Mouse (Mus musculus) T-helper 2 cell (primary cell): ENCODE results near the gene Gm14214.

Source experiments
- in situ Hi-C: fragments of 300-600 bp; cut with MboI, MseI; formaldehyde crosslinking; loops from one replicate; pipeline ENCODE4 v1.15.1; 2025; ENCODE audit warnings: high pct_unique_total_duplicates

Gene Gm14214

GRCm38 (mm10) chr2:154769930-154770329 is at the start of gene Gm14214:
TSS of gene Gm14214 (minus strand) at chr2:154770030.
- in situ Hi-C loops = loop anchor here (5.0 to 10.0 kb wide), 2 partner anchors 48 to 65 kb away; no protein-coding TSS in a partner anchor

DNA sequence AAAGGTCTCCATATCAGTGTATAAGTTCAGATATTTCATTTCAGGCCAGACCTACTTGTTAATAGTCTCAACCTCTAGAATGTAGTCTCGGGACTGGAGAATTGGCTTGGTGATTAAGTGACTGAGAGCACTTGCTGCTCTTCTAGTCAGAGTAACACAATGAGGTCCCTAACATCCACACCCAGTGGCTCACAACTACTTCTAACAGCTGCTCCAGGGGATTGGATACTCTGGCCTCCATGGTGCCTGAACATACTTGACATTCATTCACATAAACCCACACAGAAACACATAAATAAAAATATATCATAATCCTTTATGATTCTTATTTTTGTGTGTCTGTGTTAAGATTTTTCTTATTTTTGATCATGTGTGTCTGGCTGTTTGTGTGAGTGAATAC is 48.8 kb upstream of the Gm14214 start:
- in situ Hi-C loops = no loop called here

DNA sequence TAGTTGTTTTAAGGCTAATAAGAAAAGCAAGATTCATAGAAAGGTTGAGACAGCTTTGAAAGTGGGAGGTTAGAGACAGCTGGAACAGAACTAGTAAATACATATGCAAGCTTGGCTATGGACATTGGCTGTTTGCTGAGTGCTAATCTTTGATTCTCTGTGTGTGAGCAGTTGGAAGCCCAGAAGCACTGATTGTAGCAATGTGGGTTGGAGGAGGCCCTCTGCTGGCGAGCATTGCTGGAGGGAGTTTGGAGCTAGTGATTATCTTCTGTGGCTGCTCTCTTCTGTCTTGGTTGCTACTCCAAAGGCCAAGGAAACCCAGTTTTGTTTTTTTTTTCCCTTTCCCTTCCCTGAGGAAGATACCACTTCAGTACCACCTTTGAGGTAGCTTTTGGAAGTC is 48.0 kb upstream of the Gm14214 start:
- in situ Hi-C loops = no loop called here

DNA sequence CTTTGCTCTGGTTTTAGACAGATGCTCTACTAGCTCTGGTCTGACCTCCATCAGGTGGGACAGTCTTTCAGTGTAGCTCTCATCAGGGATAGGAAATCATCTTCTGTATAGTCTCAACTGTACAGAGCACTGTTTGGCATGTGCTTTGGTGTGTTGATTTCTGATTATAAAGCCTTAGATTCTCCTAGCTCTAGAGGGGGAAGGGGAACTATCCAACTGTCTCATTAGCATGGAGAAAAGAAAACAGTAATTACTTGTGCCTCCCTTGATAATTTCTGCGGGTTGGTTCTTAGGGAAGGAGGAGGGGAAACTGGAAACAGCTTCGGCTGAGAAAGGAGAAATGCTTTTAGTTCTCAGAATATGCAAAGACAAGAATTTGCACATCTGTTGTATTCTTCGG is 47.3 kb upstream of the Gm14214 start:
- in situ Hi-C loops = no loop called here

- in situ Hi-C loops = no loop called here
Observed at GRCm38 (mm10) chr2:154813426-154813825, 43.6 kb upstream of the Gm14214 start.

GRCm38 (mm10) chr2:154810821-154811220 is 41.0 kb upstream of the Gm14214 start:
- in situ Hi-C loops = no loop called here

GRCm38 (mm10) chr2:154809107-154809762 is 39.4 kb upstream of the Gm14214 start:
- in situ Hi-C loops = loop anchor here (5.0 kb wide), 1 partner anchor 58 kb away; no protein-coding TSS in a partner anchor

GRCm38 (mm10) chr2:154807689-154808088 is 37.9 kb upstream of the Gm14214 start:
- in situ Hi-C loops = loop anchor here (5.0 kb wide), 1 partner anchor 60 kb away; no protein-coding TSS in a partner anchor

DNA sequence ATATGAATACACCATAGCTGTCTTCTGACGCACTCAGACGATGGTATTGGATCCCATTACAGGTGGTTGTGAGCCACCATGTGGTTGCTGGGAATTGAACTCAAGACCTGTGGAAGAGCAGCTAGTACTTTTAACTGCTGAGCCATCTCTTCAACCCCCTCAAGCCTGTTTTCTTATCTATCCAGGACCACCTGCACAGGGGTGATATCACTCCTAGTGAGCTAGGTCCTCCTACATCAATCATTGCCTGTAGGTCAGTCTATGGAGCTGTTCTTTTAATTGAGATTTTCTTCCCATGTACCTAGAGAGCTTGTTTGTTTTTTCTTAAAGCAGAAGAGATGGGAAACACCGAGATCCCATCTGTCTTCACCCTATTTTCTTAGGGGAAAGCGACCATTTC is 34.0 kb upstream of the Gm14214 start:
- in situ Hi-C loops = no loop called here

DNA sequence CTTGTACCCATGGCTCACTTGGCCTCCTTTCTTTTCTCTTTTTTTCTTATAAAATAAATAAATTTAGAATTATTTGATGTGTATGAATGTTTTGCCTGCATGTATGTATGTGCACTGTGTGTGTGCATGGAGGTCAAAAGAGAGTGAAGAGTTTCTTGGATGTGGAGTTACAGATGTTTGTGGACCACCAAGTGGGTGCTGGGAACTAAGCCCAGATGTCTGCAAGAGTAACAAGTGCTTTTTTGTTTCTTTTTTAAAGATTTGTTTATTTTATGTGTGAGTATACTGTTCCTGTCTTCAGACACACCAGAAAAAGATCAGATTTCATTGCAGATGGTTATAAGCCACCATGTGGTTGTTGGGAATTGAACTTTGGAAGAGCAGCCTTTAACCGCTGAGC is 33.5 kb upstream of the Gm14214 start:
- in situ Hi-C loops = no loop called here

- in situ Hi-C loops = no loop called here
Observed at GRCm38 (mm10) chr2:154791661-154792642, 22.1 kb upstream of the Gm14214 start.

DNA sequence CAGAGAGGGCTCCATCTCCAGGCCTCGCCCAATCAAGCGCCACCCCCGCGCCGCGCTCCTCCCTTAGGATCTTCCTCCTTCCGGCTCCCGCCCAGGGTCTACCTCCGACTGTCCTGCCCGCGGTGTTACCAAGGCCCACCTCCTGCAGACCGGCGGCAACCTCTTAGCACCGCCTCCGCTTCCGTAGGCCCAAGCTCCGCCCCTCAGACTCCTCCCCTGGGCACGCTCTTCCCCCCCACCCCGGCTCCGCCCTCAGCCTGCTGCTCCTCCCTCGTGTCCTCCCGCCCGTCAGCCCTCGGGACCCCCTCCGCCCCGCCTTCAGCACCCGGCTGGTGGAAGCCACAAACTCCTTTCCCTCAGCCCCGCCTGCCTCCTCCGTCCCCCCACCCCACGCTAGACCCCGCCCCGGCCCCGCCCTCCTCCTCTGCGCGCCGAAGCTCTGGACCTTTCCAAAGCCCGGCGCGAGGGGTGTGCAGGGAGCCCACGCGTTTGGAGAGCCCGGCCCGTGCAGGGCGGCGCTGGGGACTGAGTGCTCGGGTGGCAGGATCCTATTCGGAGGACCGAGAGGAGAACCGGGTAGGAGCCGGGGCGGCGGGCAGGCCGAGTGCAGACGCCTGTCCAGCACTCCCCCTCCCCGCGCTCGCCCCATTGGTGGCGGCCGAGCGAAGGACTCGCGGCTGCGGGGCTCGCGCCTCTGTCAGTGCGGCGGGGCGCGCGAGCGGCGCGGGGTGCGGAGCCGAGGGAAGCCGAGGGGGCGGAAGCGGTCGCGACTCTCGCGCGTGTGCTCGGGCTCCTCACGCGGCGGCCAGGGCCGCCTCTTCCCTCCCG is 21.0 kb upstream of the Gm14214 start, which contains the start of the genes Raly and a:
Gene Raly (plus strand): TSS at position 441 of the 828 bp plus-strand sequence.
Gene a (plus strand): TSS at position 747 of the 828 bp plus-strand sequence.
- in situ Hi-C loops = no loop called here

DNA sequence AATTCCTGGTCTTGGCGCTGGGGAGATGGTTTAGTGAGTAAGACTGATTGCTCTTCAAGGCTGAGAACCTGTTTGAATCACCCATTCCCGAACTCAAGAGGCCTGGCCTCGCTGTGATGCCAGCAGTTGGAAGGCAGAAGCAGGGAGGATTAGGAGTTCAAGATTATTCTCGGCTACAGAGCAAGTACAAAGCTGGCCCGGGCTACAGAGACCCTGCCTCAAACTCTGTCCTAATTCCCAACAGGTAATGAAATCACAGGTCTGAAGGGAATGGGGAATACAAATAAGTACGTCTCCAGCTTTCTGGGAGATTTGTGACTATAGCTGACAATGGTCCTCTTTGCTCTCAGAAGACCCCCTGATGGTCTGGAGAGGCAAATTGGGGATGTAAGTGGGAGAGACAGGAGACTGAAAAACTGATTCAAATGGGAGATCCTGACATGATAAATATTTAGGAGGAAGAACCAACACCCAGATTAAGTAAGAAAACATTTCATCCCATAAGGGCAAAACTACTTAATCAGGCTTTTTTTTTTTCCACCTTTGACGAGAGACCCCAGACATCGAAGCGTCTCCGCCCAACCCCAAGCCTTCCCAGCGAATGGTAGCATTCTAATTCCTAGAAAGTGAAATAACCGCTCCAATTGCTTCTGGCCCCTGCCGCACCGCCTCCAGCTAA is 20.3 kb upstream of the Gm14214 start:
- in situ Hi-C loops = no loop called here

DNA sequence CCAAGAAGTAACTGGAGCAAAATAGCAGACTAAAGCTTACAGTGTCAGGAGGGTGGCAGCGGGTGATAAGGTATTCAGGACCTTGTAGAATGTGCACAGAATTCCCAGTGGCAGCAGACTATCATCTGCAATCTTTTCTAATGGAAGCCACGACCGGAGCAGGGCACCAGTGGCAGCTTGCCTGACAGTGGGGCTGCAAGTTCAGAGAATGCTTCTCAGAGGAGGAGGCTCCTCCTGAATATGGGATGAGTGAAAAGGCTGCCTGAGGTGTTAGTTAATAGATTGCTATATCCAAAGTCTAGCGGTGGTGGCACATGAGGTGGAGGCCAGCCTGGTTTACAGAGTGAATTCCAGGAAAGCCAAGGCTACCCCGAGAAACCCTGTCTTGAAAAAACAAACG is 19.6 kb upstream of the Gm14214 start:
- in situ Hi-C loops = no loop called here

DNA sequence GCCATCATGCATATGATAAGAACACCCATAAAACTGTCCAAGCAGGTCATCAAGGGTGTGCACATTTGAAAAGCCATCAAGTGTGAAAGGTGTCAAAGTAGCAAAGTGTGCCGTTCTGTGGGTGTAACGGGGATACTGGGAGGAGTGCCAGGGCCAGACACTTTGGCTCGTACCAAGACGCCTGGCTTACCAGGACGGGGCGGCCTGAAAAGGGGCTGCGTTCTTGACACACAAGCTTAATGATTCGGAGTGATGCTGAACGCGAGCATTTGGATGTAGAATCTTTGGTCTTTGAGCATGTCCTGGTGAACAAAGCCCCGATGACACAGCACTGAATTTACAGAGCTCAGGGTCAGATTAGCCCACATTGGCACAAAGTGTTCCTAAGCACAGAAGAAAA is 16.9 kb upstream of the Gm14214 start:
- in situ Hi-C loops = no loop called here

DNA sequence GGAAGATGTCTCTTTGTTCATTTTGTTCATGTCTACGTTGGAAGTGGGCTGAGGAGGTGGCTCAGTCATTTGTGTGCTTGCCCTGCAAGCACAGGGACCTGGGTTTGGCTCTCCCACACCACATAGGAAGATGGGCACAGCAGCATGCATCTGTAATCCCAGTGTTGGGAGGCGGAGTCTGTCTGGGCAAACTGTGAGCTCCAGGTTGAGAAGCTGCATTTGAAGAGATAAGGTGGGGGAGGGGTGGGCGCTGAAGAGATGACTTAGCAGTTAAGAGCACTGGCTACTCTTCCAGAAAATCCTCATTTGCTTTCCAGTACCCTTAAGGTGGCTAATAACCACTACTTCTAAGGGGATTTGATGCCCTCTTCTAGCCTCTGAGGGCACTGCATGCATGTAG is 16.4 kb upstream of the Gm14214 start:
- in situ Hi-C loops = no loop called here

GRCm38 (mm10) chr2:154785284-154785683 is 15.5 kb upstream of the Gm14214 start:
- in situ Hi-C loops = no loop called here

DNA sequence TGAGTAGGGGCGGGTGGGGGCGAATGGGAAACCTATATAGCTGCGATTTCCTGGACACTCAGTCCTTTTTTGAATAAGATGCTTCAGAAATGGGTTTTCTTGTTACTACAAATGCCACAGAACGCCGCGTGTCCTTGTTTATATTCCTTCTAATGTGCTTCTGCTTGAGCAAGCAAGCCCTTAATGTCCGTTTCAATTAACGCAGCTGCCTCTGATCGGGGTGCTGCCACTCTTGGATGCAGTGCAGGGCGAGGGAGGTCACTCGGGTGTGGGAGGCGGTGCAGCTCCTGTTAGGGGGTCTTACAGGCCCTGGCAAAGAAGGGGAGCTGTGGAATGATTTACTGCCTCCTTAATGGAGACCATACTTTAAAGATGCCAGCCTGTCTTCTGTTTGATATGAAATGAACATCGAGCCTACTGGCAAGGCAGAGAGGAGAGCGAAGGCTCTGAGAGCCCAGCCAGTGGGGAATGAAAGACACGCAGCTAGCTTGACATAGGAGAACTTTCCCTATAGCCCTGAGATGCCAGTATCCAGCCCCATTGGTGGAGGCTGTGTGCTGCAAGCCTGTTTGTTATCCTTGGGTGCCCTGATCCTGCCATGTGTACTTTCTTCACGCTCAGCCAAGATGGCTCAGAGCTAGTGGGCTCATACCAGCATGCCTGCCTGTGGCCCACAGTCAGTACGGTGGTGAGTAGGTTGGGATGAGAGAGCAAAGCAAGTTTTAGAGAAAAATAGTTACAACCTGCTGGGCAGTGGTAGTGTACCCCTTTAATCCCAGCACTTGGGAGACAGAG is 13.2 kb upstream of the Gm14214 start:
- in situ Hi-C loops = no loop called here

GRCm38 (mm10) chr2:154782361-154782760 is 12.5 kb upstream of the Gm14214 start:
- in situ Hi-C loops = no loop called here

- in situ Hi-C loops = no loop called here
Observed at GRCm38 (mm10) chr2:154779648-154780047, 9.8 kb upstream of the Gm14214 start.
